Mouse (Mus musculus): ENCODE data around the gene Gm20517. TPM values are rescaled to one million over a fixed set of nuclear protein-coding genes. Genes with fewer than 3 reads are reported as not detected.
"Not testable (repeated sequence)": the region's sequence is repeated elsewhere in the genome, so short reads cannot be mapped to it uniquely, and the experiment has no call there.

Gene Gm20517
- total RNA-seq, 4 experiments from 2014 or later, result 3.5 to 6.0 (median 5.1) TPM

DNA sequence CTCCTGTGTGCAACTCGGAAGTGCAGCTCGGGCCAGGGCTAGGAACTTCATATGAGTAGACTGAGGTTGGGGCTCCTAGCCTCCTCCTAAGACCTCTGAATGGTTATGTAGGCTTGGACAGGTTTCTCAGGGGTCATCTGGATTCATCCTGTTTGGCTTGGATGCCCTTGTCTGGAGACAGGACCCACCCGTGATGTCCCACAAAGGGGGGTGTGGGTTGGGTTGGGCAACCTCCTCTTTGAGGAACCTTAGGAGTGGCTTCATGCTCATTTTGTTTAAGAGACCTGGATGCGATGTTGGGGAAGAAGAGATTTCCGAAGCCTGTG is 14.6 kb upstream of the Gm20517 start:
- no peak for DNase-seq

DNA sequence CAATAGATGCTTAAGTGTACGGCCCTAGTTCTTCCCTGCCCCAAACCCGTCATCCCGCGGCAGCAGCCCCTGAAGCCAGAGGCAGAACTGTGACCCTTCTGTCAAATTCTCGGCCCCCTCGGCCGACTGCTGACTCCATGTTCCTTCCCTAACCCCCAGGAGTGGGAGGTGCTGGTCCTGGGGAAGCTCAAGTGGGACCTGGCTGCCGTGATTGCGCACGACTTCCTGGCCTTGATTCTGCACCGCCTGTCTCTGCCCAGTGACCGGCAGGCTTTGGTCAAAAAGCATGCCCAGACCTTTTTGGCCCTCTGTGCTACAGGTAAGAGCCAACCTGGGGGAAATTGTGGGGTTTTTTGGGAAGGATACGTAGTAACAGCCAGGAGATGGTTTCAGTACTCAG is 14.1 kb upstream of the Gm20517 start:
- DNase-seq, result no peak

DNA sequence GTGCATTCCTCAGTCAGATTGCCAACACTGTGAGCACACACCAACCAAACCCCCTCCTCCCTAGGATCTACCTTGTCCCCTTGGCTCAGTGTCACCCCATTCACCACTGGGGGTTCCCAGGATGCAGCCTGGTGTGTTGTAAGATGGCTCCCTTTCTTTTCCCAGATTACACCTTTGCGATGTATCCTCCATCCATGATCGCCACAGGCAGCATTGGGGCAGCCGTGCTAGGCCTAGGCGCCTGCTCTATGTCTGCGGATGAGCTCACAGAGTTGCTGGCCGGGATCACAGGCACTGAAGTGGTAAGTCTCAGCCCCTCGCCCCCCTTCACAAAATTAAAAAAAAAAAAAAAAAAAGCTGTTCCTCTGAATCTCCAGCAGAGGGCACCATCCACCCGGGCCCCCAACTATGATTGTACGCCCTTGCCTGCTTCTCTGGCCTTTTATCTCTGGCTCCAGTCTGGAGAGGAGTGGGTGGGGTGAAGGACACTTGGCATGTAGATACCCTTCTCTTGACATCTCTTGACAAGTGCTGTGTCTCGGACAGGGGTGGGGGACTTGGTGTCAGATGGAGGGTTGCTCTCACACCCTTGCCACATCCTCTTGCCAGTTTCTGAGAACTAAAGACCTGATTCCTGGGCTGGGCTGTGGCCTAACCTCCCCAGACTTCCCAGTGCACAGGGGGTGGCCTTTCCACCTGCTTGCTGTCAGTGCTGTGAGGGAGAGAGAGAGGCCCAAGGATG is 13.4 kb upstream of the Gm20517 start:
- DNase-seq, result peak; percentile 50

DNA sequence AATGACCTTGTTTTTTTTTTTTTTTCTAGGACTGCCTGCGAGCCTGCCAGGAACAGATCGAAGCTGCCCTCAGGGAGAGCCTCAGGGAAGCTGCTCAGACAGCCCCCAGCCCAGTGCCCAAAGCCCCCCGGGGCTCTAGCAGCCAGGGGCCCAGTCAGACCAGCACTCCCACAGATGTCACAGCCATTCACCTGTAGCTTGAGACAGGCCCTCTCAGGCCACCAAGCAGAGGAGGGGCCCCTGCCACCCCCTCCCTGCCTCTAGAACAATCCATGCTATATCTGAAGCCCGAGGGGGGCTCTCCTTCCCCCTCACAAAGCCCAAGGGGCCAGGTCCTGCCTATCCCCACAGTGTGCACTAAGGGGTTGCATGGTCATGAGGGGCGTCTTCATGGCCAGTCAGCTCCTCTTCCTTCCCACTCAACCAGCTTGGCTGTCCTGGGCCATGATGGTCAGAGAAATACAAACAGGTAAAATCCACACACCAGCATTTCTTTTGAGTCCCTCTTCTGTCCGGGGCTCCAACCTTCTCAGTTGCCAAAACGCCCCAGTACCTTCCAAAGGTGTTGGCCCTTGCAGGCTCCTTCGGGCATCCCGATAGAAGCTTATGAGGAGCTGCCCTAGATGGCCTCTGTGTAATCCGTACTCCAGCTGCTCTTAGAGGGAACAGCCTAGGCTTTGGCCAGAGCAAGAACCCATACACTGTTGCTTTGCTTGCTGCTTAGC is 12.6 kb upstream of the Gm20517 start:
- not testable (repeated sequence) for DNase-seq

DNA sequence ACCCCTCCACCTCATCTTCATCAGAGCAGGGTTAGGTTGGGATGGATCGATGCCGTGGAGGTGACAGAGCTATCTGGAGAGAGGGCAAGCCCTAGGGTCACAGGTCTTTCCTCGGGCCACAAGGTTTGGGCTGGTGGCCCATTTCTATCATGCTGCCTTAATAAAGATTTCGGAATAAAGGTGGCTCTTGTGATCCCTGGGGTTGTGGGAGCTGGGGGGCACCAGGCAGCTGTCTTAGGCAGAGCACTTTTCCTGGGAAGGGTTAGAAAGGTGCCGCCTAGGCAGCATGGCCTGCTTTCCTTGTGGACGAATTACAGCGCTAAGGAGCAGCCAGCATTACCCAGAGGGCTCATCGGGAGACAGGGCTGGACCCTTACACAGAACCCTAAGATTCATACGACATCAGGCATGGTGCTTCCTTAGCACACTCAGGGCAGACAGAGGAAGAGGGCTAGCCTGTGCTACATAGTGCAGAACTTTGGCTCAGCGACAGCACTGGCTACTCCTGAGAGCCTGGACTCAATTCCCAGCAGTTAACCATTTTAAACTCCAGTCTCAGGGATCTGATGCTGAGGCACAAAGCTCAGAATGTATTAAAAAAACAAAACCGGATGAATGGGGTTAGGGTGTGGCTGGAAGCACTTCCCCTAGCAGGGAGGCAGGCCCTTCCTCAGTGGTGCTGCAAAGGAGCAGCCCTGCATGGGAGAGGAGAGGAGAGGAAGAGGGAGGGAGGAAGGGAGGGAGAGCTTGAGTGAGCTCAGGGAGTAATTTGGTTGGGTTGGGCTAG is 11.7 kb upstream of the Gm20517 start:
- DNase-seq, result no peak

DNA sequence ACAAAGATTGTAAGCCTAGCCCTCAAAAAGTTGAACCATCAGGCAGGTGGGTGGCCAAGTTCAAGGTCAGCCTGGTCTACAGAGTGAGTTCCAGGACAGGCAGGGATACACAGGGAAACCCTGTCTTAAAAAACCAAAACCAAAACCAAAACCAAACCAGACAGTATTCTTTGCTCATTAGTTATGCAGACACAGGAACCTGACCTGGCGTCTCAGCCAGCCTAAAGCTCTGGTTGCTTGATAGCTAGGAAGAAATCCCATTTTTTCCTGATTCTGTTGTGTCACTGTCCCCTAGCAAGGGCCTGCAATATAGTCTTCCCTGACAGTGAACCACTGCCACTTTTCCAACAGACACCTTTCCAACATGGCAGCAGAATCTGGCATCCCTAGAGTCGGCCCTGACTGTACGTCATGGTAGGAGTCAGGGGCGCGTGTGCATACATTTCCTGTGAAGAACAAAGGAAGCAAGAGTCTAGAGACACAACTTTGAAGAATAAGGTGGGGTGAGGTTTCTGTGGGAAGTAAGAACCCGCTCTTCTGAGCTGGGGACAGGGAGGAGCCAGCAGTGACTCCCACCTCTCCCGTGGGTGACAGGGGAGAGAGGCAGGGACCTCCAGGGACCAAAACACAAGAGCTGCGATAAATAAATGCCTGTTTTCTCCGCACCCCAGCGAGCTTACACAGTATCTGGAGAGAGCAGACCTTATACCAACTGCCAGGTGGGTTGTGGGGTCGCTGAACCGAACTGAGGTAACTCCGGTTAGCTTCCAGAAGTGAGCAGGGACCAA is 10.6 kb upstream of the Gm20517 start:
- DNase-seq, result no peak

DNA sequence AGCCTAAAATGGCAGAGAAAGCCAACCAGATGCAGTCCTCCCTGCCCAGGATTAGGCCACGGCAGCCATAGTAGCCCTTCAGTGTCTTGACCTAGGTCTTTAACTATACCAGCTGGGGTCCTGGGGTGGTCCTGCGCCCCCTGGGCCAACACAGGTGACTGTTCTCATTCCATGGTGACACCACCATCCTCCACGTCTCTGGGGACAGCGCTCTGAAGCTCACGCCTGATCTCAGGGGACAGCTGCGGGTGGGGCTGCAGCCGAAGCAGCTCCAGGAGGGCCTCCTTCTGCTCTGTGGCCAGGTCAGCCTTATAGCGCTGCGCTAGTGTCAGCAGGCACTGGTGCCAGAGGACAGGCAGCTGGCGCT is 10.0 kb upstream of the Gm20517 start:
- no peak for DNase-seq

DNA sequence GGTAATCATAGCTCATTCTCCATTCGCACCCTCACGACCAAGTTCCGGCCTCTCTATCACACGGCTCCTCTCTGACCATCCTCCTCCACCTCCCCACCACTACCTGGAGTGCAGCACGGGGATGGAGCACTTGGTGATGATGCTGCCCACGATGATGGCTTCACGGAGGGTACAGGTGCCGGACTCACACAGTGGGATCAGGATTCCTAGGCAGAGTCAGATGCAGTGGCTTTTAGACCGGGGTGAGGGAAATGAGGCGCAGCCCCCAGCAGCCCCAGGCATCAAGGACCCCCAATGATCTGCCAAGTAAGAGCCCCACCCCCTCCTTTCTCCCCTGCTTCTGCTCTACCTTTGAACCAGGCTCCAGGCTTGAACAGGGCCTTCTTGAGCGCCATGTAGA is 9.1 kb upstream of the Gm20517 start:
- no peak for DNase-seq

DNA sequence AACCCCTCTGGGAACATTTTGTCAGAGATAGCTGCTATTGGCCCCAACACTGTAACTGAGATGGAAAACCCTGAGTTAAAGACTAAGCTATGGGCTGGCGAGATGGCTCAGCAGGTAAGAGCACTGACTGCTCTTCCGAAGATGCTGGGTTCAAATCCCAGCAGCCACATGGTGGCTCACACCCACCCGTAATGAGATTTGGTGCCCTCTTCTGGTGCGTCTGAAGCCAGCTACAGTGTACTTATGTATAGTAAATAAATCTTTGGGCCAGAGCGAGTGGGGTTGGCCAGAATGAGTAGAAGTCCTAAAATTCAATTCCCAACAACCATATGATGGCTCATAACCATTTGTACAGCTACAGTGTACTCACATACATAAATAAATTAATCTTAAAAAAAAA is 5.2 kb upstream of the Gm20517 start:
- DNase-seq, result no peak

DNA sequence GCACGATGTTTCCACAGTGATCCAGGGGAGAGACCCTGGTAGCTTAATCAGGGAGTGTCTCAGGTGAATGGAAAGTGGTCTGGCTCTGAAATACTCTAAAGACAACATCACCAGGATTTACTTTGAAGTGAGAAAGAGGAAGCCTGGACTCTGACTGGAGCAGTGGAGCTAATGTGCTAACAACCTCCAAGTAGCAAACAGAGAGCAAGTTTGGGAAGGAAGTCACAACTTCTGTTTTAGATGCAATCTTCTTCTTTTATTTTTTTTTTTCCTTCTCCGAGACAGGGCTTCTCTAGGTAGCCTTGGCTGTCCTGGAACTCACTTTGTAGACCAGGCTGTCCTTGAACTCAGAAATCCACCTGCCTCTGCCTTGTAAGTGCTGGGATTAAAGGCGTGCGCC is 2.2 kb upstream of the Gm20517 start:
- DNase-seq, result no peak

DNA sequence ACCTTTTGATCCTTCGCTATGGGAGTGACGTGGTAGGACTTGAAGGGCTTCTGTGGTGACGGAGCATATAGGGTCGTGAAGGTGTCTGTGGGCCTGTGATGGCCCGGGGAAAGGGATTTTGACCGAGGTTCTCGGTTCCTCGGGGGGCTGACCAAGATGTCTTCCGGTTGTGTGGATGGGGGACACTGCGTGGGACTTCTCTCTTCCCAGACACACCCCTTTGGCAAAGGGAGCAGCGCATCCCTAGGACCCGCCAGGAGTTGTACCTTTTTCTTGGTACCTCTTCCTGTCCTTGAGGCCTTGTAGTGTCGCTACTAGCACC is 233 bp downstream of the Gm20517 start:
- no peak for DNase-seq

DNA sequence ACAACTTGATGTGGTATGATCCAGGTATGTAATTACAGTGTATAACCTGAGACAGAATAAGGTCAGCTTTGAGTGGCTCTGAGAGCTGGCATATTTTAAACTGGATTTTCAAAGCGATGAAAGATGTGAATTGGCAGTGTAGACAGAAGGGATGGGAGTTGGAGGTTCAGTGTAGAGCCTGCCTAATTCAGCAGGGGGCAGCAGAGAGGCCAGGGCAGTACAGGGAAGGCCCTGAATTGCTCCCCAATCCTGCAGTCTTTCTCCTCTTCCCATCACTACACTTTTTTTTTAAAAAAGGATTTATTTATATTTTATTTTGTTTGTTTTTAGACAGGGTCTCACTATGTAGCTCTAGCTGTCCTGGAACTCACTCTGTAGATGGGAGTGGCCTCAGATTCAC is 2.6 kb downstream of the Gm20517 start:
- DNase-seq, result no peak

DNA sequence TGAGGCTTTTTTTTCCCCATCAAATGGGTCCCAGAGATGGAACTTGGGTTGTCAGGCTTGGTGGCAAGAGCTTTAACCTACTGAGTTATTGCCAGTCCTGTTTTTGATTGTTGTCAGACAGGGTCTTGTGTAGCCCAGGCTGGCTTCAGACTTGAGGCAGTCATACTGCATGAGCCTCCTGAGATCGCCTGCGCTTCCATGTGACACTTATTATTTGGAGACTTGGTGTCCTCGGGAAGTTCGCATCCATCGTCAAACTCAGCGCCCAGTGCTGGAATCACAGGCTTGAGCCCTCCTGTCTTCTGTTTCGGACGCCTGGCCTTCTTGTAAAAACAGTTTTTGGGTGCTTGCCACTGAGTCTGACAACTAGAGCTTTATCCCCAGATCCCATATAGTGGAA is 4.7 kb downstream of the Gm20517 start:
- no peak for DNase-seq

DNA sequence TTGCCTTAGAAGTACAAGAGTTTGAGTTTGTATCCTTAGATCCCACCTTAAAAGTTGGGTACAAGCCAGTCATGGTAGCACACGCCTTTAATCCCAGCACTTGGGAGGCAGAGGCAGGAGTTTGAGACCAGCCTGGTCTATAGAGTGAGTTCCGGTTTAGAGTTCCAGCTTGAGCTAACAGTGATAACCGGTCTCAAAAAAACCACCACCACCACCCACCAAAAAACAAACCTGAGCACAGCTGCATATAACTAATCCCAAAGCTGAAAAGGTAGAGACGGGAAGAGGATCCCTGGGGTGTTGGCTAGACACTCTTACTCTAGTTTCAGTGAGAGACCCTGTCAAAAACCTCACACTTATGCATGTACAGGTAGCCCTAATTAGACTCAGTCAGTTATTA is 5.3 kb downstream of the Gm20517 start:
- DNase-seq, result no peak

DNA sequence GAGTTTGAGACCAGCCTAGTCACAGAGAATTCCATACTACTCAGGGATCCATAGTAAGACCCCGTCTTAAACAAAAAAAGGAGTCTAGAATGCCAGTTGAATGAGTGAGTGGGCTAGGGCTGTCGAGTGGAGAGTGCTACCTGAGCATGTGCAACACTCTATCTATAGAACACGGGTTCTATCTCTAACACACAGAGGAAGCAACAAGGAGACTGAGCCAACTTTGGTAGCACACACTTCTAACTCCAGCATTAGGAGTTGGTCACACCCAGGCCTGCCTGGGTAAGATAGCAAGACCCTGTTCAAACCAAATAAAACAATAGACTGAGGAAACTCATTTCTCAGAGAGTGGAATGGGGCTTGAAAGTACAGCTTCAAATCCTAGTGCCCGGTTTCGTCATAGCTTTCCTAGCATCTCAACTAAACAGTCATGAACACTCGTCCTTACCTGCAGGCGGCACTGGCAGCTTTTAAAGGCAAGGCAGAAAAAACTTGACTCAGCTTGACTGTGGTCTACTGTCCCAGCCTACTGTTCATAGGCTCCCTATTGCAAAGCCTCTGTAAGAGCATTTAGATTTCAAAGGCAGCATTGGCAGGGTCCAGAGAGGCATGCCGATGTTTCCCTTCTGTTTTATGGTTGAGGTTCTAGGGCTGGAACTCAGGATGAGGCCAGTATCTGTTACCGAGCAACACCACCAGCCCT is 6.4 kb downstream of the Gm20517 start:
- DNase-seq, result no peak

DNA sequence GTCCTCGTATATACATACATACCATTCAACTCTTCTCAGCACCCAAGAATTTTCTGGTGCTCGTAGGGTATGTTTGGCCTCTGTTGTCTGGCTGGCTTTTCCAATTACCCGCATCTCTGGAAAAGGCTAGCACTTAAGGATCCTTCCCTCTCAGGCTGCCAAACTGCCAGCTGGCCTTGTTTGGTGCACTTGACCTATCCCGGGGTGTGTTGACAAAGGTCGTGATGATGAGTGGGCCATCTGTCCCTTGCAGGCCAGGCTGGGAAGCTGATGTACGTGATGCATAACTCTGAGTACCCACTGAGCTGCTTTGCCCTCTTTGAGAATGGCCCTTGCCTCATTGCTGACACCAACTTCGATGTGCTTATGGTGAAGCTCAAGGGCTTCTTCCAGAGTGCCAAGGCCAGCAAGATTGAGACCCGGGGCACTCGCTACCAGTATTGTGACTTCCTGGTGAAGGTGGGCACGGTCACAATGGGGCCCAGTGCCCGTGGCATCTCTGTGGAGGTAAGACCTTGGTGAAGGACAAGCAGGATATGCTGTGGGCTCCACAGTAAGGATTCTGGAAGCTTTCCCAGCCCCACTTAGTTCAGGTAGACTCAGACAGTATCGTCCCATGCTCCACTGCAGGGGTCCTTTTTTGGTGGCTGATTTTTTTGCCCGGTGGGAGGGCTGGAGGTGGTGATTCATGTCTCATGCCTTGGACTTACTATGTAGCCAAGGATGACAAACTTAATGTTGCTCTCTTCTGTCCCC is 7.3 kb downstream of the Gm20517 start:
- no peak for DNase-seq

DNA sequence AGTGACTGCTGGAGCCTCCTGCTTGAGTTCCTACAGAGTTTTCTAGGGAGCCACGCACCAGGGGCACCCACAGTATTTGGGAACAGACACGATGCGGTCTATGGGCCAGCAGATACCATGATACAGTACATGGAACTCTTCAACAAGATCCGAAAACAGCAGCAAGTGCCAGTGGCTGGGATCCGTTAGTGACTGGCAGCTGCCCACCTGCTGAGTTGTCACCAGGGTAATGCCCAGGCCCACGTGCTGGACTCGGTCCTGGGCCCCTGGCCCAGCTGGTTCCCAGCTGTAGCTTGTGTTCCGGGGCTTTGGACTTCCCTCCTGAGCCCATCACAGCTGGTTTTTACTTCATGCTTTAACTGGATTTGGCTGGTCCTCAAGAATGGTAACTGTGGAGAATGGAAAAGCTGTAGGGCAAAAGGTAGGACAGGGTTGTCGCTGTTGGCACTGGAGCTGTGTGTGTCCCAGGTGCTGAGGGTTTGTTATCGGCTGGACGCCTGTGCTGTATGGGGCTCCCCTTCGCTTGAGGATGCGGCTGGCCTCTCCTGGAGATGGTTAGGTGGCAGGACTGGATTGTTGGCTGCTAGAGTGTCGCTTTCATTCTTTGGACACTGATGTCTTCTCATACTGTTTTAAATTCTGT is 11.6 kb downstream of the Gm20517 start:
- no peak for DNase-seq

DNA sequence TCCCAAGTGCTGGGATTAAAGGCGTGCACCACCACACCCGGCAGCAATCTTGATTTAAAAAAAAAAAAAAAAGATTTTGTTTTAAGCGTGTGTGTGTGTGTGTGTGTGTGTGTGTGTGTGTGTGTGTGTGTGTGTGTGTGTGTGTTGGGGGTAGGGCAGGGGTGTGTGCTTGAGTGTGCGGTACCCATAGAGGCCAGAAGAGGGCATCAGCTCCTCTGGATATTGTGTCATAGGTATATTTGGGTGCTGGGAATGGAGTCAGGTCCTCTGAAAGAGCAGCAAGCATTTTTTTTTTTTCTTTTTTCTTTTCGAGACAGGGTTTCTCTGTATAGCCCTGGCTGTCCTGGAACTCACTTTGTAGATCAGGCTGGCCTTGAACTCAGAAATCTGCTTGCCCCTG is 13.2 kb downstream of the Gm20517 start:
- DNase-seq, result not testable (repeated sequence)

DNA sequence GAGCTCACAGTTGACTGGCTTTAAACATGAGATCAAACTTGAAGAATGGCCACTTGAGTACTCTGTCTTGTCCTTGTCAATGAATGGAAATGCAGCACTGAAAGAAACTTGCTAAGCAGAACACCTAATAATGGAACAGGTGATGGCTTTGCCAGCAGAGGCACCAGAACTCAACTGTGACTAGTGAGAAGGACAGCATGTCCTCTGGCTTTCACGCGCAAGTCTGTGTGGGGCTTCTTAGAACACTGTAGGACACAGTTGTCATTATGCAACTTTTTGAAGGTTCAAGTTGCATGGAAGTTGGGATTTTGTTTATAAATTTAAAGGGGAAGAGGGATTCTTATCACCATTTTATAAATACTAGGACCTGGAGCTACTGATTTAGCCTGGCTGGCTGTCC is 13.7 kb downstream of the Gm20517 start:
- DNase-seq, result no peak

DNA sequence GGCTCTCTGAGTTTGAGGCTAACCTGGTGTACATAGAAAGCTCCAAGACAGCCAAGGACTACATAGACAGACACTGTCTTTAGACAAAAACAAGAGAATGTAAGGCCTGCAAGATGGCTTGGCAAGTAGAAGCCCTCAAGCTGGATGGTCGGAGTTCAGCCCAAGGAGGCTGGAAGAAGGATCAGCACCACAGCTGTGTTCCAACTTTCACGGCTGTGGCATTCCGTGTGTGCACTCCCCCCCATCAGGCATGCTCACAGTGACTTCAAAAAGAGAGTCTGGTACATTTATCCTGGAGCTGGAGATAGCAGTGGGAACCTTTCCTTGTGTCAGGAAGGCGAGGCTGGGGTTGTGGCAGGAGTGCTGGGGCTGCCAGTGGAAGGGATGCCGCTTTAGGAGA is 14.6 kb downstream of the Gm20517 start:
- no peak for DNase-seq

DNA sequence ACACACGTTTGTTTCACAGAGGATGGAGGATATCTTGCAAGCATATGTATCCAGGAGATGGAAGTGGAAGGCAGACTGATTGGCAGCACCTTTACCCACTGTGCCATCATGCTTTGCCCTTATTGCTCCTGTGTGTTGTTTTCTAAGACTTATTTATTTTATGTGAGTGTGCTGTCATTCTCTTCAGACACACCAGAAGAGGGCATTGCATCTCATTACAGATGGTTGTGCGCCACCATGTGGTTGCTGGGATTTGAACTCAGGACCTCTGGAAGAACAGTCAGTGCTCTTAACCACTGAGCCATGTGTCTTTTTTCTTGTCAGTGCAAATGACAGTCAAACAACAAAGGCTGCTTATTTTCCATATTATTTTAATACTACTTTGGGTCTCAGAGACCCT is 16.4 kb downstream of the Gm20517 start:
- DNase-seq, result no peak

All from adrenal gland, adult 8-10 months (tissue).